Mouse (Mus musculus): Measurements from ENCODE around the gene Ypel3. TPM values are rescaled to one million over a fixed set of nuclear protein-coding genes. Genes with fewer than 3 reads are reported as not detected.

Ypel3 gene
- total RNA-seq, 1 experiment: 19.4 TPM

DNA sequence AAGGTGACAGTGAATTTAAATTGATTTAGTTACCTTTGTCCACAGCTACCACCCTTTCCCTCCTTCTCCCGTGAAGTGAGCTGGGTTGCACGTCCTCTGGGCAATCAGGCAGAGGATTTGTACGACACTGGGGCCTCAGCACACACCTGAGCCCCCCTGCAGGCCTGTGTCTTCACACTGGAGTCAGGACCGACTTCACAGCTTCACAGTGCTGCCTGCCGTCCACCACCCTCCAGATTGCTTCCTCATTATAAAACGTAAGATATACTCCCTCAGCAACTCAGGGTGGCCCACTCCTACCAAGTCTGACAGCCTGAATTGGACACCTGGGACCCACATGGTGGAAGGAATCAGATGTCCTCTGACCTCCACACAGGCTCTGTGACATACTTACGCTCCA, 18.2 kb upstream of the Ypel3 start:
- in situ Hi-C loops (cut with MboI; ENCODE audit: low sequenced_read_pairs in 2 of 2, unreplicated experiment in 2 of 2): no loop called here
- DNase-seq (ENCODE audit: low read depth, low spot score): no peak
- Histone ChIP-seq H3K9ac (ENCODE audit: insufficient read depth, low read depth, low read length, poor library complexity, severe bottlenecking) (no peak overlapping the region), H3K9me3 (ENCODE audit: control insufficient read depth, insufficient read depth, low read depth, low read length) (no peaks in the 10 kb centered on the region), H3K4me1 (ENCODE audit: control insufficient read depth in 2 of 2, insufficient read depth in 2 of 2, low read length in 2 of 2, poor library complexity in 1 of 2) (peaks cover 9 to 13% of the 10 kb centered on the region in 2 experiments; a peak in 2 of 4 replicates), H3K4me3 (ENCODE audit: insufficient read depth in 1 of 2, low read depth in 1 of 2, low read length in 2 of 2, poor library complexity in 1 of 2, severe bottlenecking in 1 of 2) (no peak overlapping the region), H3K27ac (ENCODE audit: insufficient read depth, low read depth, low read length, poor library complexity, severe bottlenecking) (no peak overlapping the region), H3K36me3 (ENCODE audit: control insufficient read depth, insufficient read depth, low read length, poor library complexity, severe bottlenecking) (peaks cover 6% of the 10 kb centered on the region; the same call in 1 of the 2 replicates)
- no peak for TF ChIP-seq HCFC1 (IDR thresholded peaks at IDR 0.05; ENCODE audit: borderline replicate concordance, insufficient read depth, low read length)
- no peak for TF ChIP-seq CHD2 (IDR thresholded peaks at IDR 0.05; ENCODE audit: low read depth, low read length)
- no peak for TF ChIP-seq ZC3H11A (IDR thresholded peaks at IDR 0.05; ENCODE audit: borderline replicate concordance, low read depth, low read length)
- no peak for TF ChIP-seq ZNF384 (IDR thresholded peaks at IDR 0.05; ENCODE audit: low read depth, low read length)

- H3K9me3 ChIP-seq (ENCODE audit: control insufficient read depth, insufficient read depth, low read depth, low read length): no peaks in the 10 kb centered on the region
- TF ChIP-seq CHD2 (IDR thresholded peaks at IDR 0.05; ENCODE audit: low read depth, low read length) (no peak), ZC3H11A (IDR thresholded peaks at IDR 0.05; ENCODE audit: borderline replicate concordance, low read depth, low read length) (no peak), ZNF384 (IDR thresholded peaks at IDR 0.05; ENCODE audit: low read depth, low read length) (no peak), HCFC1 (IDR thresholded peaks at IDR 0.05; ENCODE audit: borderline replicate concordance, insufficient read depth, low read length) (peak; percentile 28; the same call in 1 of the 2 replicates), MAFK (IDR thresholded peaks at IDR 0.05; ENCODE audit: insufficient read depth, low read depth, low read length) (no peak)
- H3K4me1 ChIP-seq (ENCODE audit: control insufficient read depth in 2 of 2, insufficient read depth in 2 of 2, low read length in 2 of 2, poor library complexity in 1 of 2): peaks cover 9 to 13% of the 10 kb centered on the region in 2 experiments; a peak in 2 of 4 replicates
- H3K36me3 ChIP-seq (ENCODE audit: control insufficient read depth, insufficient read depth, low read length, poor library complexity, severe bottlenecking): peaks cover 12% of the 10 kb centered on the region
- DNase-seq (ENCODE audit: low read depth, low spot score): peak; percentile 89
- in situ Hi-C loops (cut with MboI; ENCODE audit: low sequenced_read_pairs in 2 of 2, unreplicated experiment in 2 of 2): no loop called here
- H3K27ac ChIP-seq (ENCODE audit: insufficient read depth, low read depth, low read length, poor library complexity, severe bottlenecking): peak within 1 kb of the TSS; percentile 67
- H3K9ac ChIP-seq (ENCODE audit: insufficient read depth, low read depth, low read length, poor library complexity, severe bottlenecking): peak within 1 kb of the TSS; percentile 90
- peak within 1 kb of the TSS; percentile 92 to 99 for H3K4me3 ChIP-seq (ENCODE audit: insufficient read depth in 1 of 2, low read depth in 1 of 2, low read length in 2 of 2, poor library complexity in 1 of 2, severe bottlenecking in 1 of 2)
Measured at GRCm38 (mm10) chr7:126759050-126759671, 17.6 kb upstream of the Ypel3 start, which contains the start of gene Mapk3. TSS of gene Mapk3 (plus strand) at chr7:126759601.

DNA sequence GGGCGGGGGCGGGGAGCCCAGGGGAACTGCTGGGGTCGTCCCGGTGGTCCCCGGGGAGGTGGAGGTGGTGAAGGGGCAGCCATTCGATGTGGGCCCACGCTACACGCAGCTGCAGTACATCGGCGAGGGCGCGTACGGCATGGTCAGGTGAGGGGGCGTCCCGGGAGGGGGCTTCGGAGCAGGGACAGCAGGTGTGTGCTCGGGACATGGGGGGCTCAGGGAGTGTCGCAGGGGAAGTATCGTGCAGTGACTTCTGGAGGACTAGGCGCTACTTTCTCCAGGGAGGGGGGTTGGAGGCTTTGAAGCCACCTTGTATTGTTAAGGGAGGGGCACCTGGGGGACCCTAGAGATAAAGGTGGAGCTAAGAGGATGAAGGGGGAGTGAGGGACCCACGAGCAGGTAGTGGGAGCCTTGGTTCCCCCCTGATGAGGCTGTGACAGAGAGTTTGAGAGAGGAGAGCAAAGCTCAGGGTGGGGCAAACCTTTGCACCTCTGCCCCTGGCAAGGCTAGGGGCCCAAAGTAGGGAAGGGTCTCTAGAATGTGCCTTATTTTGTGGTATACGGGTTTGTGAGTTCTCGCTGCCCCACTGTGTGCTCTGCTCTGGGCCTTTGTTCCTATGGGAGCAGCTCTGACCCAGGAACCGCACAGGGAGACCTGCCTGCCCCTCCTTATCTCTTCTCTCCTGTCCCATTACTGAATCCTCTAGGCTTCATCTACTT, 16.9 kb upstream of the Ypel3 start:
- Histone ChIP-seq H3K27ac (ENCODE audit: insufficient read depth, low read depth, low read length, poor library complexity, severe bottlenecking) (peak overlapping the region; percentile 67), H3K4me3 (ENCODE audit: insufficient read depth in 1 of 2, low read depth in 1 of 2, low read length in 2 of 2, poor library complexity in 1 of 2, severe bottlenecking in 1 of 2) (peak overlapping the region; percentile 92 to 99), H3K4me1 (ENCODE audit: control insufficient read depth in 2 of 2, insufficient read depth in 2 of 2, low read length in 2 of 2, poor library complexity in 1 of 2) (peaks cover 5 to 16% of the 10 kb centered on the region in 2 experiments; a peak in 2 of 4 replicates), H3K36me3 (ENCODE audit: control insufficient read depth, insufficient read depth, low read length, poor library complexity, severe bottlenecking) (peaks cover 19% of the 10 kb centered on the region), H3K9ac (ENCODE audit: insufficient read depth, low read depth, low read length, poor library complexity, severe bottlenecking) (peak overlapping the region; percentile 90), H3K9me3 (ENCODE audit: control insufficient read depth, insufficient read depth, low read depth, low read length) (no peaks in the 10 kb centered on the region)
- no peak for DNase-seq (ENCODE audit: low read depth, low spot score)
- TF ChIP-seq ZC3H11A (IDR thresholded peaks at IDR 0.05; ENCODE audit: borderline replicate concordance, low read depth, low read length): no peak
- TF ChIP-seq HCFC1 (IDR thresholded peaks at IDR 0.05; ENCODE audit: borderline replicate concordance, insufficient read depth, low read length): 0 out of 2 replicates have a peak, but pooled peaks have one; percentile 18
- TF ChIP-seq MAFK (IDR thresholded peaks at IDR 0.05; ENCODE audit: insufficient read depth, low read depth, low read length): no peak
- TF ChIP-seq ZNF384 (IDR thresholded peaks at IDR 0.05; ENCODE audit: low read depth, low read length): no peak
- in situ Hi-C loops (cut with MboI; ENCODE audit: low sequenced_read_pairs in 2 of 2, unreplicated experiment in 2 of 2): no loop called here

DNA sequence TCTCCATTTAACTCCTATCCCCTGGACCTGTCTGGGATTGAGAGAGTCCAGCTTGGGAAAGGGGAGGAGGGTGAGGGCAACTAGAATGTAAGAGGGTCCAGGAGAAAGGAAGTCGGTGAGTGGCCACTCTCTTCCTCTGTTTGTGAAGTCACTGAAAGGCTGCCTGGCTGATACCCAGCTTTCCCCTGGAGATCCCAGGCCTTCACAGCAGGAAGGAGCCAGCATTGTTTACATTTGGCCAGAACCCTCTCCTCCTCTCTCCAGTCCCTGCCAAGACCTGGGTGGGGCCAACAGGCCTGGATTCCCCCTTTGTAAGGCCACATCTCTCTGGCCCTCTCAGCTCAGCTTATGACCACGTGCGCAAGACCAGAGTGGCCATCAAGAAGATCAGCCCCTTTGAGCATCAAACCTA, 16.4 kb upstream of the Ypel3 start:
- H3K4me3 ChIP-seq (ENCODE audit: insufficient read depth in 1 of 2, low read depth in 1 of 2, low read length in 2 of 2, poor library complexity in 1 of 2, severe bottlenecking in 1 of 2): peak overlapping the region; percentile 92 to 99
- H3K4me1 ChIP-seq (ENCODE audit: control insufficient read depth in 2 of 2, insufficient read depth in 2 of 2, low read length in 2 of 2, poor library complexity in 1 of 2): peaks cover 5 to 16% of the 10 kb centered on the region in 2 experiments; a peak in 2 of 4 replicates
- peak overlapping the region; percentile 54; the same call in 1 of the 2 replicates for H3K27ac ChIP-seq (ENCODE audit: insufficient read depth, low read depth, low read length, poor library complexity, severe bottlenecking)
- H3K9ac ChIP-seq (ENCODE audit: insufficient read depth, low read depth, low read length, poor library complexity, severe bottlenecking): peak overlapping the region; percentile 90; the same call in 1 of the 2 replicates
- TF ChIP-seq CHD2 (IDR thresholded peaks at IDR 0.05; ENCODE audit: low read depth, low read length): no peak
- no peak for TF ChIP-seq MAFK (IDR thresholded peaks at IDR 0.05; ENCODE audit: insufficient read depth, low read depth, low read length)
- H3K9me3 ChIP-seq (ENCODE audit: control insufficient read depth, insufficient read depth, low read depth, low read length): no peaks in the 10 kb centered on the region
- in situ Hi-C loops (cut with MboI; ENCODE audit: low sequenced_read_pairs in 2 of 2, unreplicated experiment in 2 of 2): no loop called here
- H3K36me3 ChIP-seq (ENCODE audit: control insufficient read depth, insufficient read depth, low read length, poor library complexity, severe bottlenecking): peaks cover 24% of the 10 kb centered on the region
- no peak for DNase-seq (ENCODE audit: low read depth, low spot score)

Measured in ES-E14 (cell line).